Mouse (Mus musculus) intestine, postnatal 0 days (tissue): ENCODE measurements around the gene Gm4871. TPM values are rescaled to one million over a fixed set of nuclear protein-coding genes. Genes with fewer than 3 reads are reported as not detected.

Source experiments
- ATAC-seq: fragments of 200-750 bp; cut with Nextera tagmentation; 2 replicates; pipeline ENCODE4 v1.8.0; 2017; ENCODE audit warnings: mild to moderate bottlenecking, moderate TSS enrichment, moderate library complexity
- H3K27ac ChIP-seq: fragments of 300-500 bp; sonication (generic); 2 replicates; pipeline ENCODE4 v1.5.1; 2014; ENCODE audit warnings: mild to moderate bottlenecking, low read depth, low read length, moderate library complexity
- H3K27me3 ChIP-seq: fragments of 300-500 bp; sonication (generic); replicated peaks from 2 replicates; pipeline ENCODE4 v1.6.1; 2014; ENCODE audit warnings: low read length, mixed read lengths; ENCODE audit not compliant: control insufficient read depth, insufficient read depth
- H3K36me3 ChIP-seq: fragments of 300-500 bp; sonication (generic); 2 replicates; pipeline ENCODE4 v1.6.1; 2014; ENCODE audit warnings: mild to moderate bottlenecking, moderate library complexity; ENCODE audit not compliant: control insufficient read depth, insufficient read depth
- H3K4me1 ChIP-seq: fragments of 300-500 bp; sonication (generic); replicated peaks from 2 replicates; pipeline ENCODE4 v1.6.1; 2014; ENCODE audit warnings: antibody characterized with exemption, low read length, mixed read lengths; ENCODE audit not compliant: control insufficient read depth, insufficient read depth
- H3K4me2 ChIP-seq: fragments of 300-500 bp; sonication (generic); replicated peaks from 2 replicates; pipeline ENCODE4 v1.6.1; 2014; ENCODE audit warnings: low read depth, mild to moderate bottlenecking, moderate library complexity
- H3K4me3 ChIP-seq: fragments of 300-500 bp; sonication (generic); 2 replicates; pipeline ENCODE4 v1.5.1; 2014; ENCODE audit warnings: low read depth, low read length
- H3K9ac ChIP-seq: fragments of 300-500 bp; sonication (generic); 2 replicates; pipeline ENCODE4 v1.6.1; 2014; ENCODE audit warnings: mild to moderate bottlenecking, low read depth, low read length
- H3K9me3 ChIP-seq: fragments of 300-500 bp; sonication (generic); 2 replicates; pipeline ENCODE4 v1.6.1; 2016; ENCODE audit warnings: mixed run types; ENCODE audit not compliant: control insufficient read depth
- CTCF ChIP-seq: sonication (generic); IDR thresholded peaks from 2 replicates; pipeline ENCODE4 v1.5.1; 2016; ENCODE audit warnings: low read depth, mild to moderate bottlenecking, control low read depth, antibody characterized with exemption, moderate library complexity
- WGBS: fragments of 180-500 bp; shearing (Covaris S2); extraction: QIAGEN DNeasy Blood & Tissue Kit; methylation state at CpG from one replicate; pipeline ENCODE4 v1.1.7; 2014; 5-methylcytosine and 5-hydroxymethylcytosine counted together
- polyA plus RNA-seq: library from polyadenylated mRNA; unstranded; fragments of >200 nt; fragmentation: Nextera tagmentation; extraction: Ambion mirVana; gene quantifications from 2 replicates; pipeline ENCODE4 v1.2.1, GENCODE M21; 2015

The Gm4871 gene
- polyA plus RNA-seq, 1 experiment from 2014 or later, result not detected

DNA sequence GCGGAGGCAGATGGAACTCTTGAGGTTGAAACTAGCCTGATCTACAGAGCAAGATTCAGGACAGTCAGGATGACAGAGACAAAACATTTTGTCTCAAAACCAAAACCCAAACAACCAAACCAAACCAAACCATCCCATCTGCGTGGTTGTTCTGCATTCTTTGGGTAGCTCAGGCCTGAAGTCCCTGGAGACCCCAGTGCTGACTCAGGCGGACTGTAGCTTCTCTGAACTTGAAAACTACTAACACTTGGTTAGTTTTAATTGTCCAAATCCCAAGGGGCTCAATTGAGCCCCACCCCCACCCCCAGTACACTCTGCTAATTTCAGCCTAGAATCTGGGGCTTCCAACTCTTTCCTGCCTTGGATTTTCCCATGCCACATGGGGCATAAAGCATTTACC, 29.2 kb downstream of the Gm4871 start:
- 80% methylated on average over 3 of the region's 3 CpGs for WGBS
- H3K4me1 ChIP-seq, result no peaks in the 10 kb centered on the region
- H3K4me3 ChIP-seq, result no peak overlapping the region
- H3K27me3 ChIP-seq, result no peaks in the 10 kb centered on the region
- no peak overlapping the region for H3K27ac ChIP-seq
- H3K36me3 ChIP-seq, result no peaks in the 10 kb centered on the region
- no peak overlapping the region for H3K4me2 ChIP-seq
- H3K9me3 ChIP-seq, result no peaks in the 10 kb centered on the region
- ATAC-seq, result no peak
- no peak overlapping the region for H3K9ac ChIP-seq
- no peak for TF ChIP-seq CTCF

DNA sequence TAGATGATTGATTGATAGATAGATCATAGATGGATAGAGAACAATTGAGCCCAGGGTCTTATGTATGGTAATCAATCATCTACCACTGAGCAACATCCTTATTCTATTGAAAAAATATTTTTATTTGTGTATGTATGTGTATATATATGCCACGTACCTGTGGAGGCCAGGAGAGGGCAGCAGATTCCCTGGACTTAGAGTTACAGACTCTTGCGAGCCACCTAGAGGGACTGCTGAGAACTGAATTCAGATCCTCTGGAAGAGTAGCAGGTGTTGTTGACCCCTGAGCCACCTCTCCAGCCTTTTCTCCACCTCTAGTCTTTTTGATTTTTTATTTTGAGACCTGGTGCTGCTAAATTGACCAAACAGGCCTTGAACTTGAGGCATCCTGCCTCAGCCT, 34.1 kb downstream of the Gm4871 start:
- Histone ChIP-seq H3K36me3 (no peaks in the 10 kb centered on the region), H3K4me3 (no peak overlapping the region), H3K9ac (no peak overlapping the region), H3K4me2 (no peak overlapping the region), H3K9me3 (no peaks in the 10 kb centered on the region), H3K27ac (no peak overlapping the region), H3K4me1 (no peaks in the 10 kb centered on the region), H3K27me3 (no peaks in the 10 kb centered on the region)
- peak; percentile 74 for TF ChIP-seq CTCF
- 0 out of 2 replicates have a peak, but pooled peaks have one; percentile 16 for ATAC-seq
- 52% methylated on average over 2 of the region's 2 CpGs for WGBS

DNA sequence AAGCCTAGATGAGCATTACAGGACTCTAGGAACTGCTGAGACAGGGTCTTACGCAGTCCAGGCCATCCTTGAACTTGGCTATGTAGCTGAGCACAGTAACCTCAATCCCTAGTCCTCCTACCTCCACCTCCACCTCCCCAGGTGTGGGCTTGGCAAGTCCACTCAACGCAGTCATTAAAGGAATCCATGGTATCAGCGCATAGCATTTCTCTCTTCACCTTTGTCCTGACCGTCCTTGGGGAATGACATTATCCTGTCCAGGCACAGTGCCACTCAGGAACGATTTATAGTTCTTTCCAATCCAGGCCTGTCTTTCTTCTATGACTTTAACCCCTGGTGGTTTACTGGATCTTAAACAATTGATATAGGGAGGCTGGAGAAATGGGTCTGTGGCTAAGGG, 42.1 kb downstream of the Gm4871 start:
- Histone ChIP-seq H3K4me2 (no peak overlapping the region), H3K36me3 (no peaks in the 10 kb centered on the region), H3K4me1 (no peaks in the 10 kb centered on the region), H3K27ac (no peak overlapping the region), H3K9ac (no peak overlapping the region), H3K9me3 (no peaks in the 10 kb centered on the region), H3K4me3 (no peak overlapping the region), H3K27me3 (no peaks in the 10 kb centered on the region)
- WGBS, result 54% methylated on average over 5 of the region's 5 CpGs
- no peak for ATAC-seq
- no peak for TF ChIP-seq CTCF

- no peaks in the 10 kb centered on the region for H3K27me3 ChIP-seq
- ATAC-seq, result no peak
- no peak overlapping the region for H3K4me3 ChIP-seq
- H3K27ac ChIP-seq, result no peak overlapping the region
- no peak for TF ChIP-seq CTCF
- no peak overlapping the region for H3K4me2 ChIP-seq
- no peaks in the 10 kb centered on the region for H3K9me3 ChIP-seq
- no peaks in the 10 kb centered on the region for H3K4me1 ChIP-seq
- no peaks in the 10 kb centered on the region for H3K36me3 ChIP-seq
- WGBS, result 52% methylated on average over 2 of the region's 2 CpGs
- no peak overlapping the region for H3K9ac ChIP-seq
Observed at GRCm38 (mm10) chr5:144990051-144990450, 42.5 kb downstream of the Gm4871 start.

DNA sequence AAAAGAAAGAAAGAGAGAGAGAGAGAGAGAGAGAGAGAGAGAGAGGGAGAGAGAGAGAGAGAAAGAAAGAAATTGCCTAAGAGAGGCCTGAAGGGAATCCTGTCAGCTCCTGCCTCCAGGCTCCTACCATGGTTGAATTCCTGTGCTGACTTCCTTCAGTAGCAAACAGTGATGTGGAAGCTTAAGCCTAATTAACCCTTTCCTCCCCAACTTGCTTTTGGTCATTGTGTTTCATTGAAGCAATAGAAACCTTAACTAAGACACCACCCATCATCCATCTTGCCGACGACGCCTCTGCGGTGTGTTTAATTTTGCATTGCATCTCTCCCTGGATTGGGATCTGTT, 43.5 kb downstream of the Gm4871 start:
- Histone ChIP-seq H3K9me3 (no peaks in the 10 kb centered on the region), H3K4me2 (no peak overlapping the region), H3K4me3 (no peak overlapping the region), H3K27me3 (no peaks in the 10 kb centered on the region), H3K9ac (no peak overlapping the region), H3K27ac (no peak overlapping the region), H3K36me3 (no peaks in the 10 kb centered on the region), H3K4me1 (no peaks in the 10 kb centered on the region)
- no peak for TF ChIP-seq CTCF
- ATAC-seq, result 0 out of 2 replicates have a peak, but pooled peaks have one; percentile 7
- WGBS, result 85% methylated on average over 4 of the region's 4 CpGs

- H3K27ac ChIP-seq, result no peak overlapping the region
- WGBS, result 41% methylated on average over 9 of the region's 9 CpGs
- peak; percentile 71 for ATAC-seq
Observed at GRCm38 (mm10) chr5:144988340-144989060, 44.1 kb downstream of the Gm4871 start.

More at GRCm38 (mm10) chr5:144988340-144989060, 44.1 kb downstream of the Gm4871 start:
- H3K36me3 ChIP-seq, result no peaks in the 10 kb centered on the region
- no peak overlapping the region for H3K9ac ChIP-seq
- no peaks in the 10 kb centered on the region for H3K27me3 ChIP-seq
- H3K4me1 ChIP-seq, result no peaks in the 10 kb centered on the region
- TF ChIP-seq CTCF, result peak; percentile 87
- no peaks in the 10 kb centered on the region for H3K9me3 ChIP-seq
- no peak overlapping the region for H3K4me3 ChIP-seq
- 0 out of 2 replicates have a peak overlapping the region, but pooled peaks have one; percentile 9 for H3K4me2 ChIP-seq
